Mouse (Mus musculus) erythroblast, embryonic 14.5 days (primary cell): ENCODE data around the gene Ick.

Source experiments
- GATA1 ChIP-seq: IDR thresholded peaks from 2 replicates; pipeline ENCODE4 v1.6.1; 2012; ENCODE audit warnings: low read length, inconsistent platforms, mixed read lengths
- TAL1 ChIP-seq: IDR thresholded peaks from 3 replicates; pipeline ENCODE4 v1.6.1; 2012; ENCODE audit warnings: low read length, inconsistent platforms, mixed read lengths

- TF ChIP-seq GATA1: no peak
- no peak for TF ChIP-seq TAL1
Measured at GRCm38 (mm10) chr9:78090596-78090995, 18.4 kb upstream of the Ick start.
